Mouse (Mus musculus) CH12.LX (cell line): ENCODE measurements around the gene Rai14. TPM values are rescaled to one million over a fixed set of nuclear protein-coding genes. Genes with fewer than 3 reads are reported as not detected.

Source experiments
- DNase-seq: peaks from one replicate; pipeline ENCODE4 v3.0.0-alpha.2; 2013; ENCODE audit errors: extremely low read depth
- H3K27ac ChIP-seq: 2 replicates; pipeline ENCODE4 v1.5.1; 2012; ENCODE audit warnings: low read depth, mild to moderate bottlenecking, control low read depth, moderate library complexity; ENCODE audit not compliant: insufficient read depth
- H3K27me3 ChIP-seq: replicated peaks from 2 replicates; pipeline ENCODE3; 2012; ENCODE audit warnings: inconsistent platforms
- H3K36me3 ChIP-seq, 2 experiments: replicated peaks in 1 of 2; 2 replicates each; pipeline versions ENCODE3 to v1.6.1; 2012; ENCODE audit warnings: inconsistent platforms in 1 of 2, low read length in 1 of 2, mild to moderate bottlenecking in 1 of 2, mixed read lengths in 1 of 2, moderate library complexity in 1 of 2; ENCODE audit not compliant: control insufficient read depth in 1 of 2, insufficient read depth in 1 of 2
- H3K4me1 ChIP-seq, 2 experiments: 2 replicates each; pipeline ENCODE4 v1.6.1; 2012; ENCODE audit warnings: inconsistent platforms in 1 of 2, moderate library complexity in 1 of 2; ENCODE audit not compliant: insufficient read depth in 2 of 2, control insufficient read depth in 1 of 2
- H3K4me2 ChIP-seq: 2 replicates; pipeline ENCODE4 v1.6.1; 2012; ENCODE audit warnings: low read depth, mild to moderate bottlenecking, control low read depth; ENCODE audit not compliant: poor library complexity, insufficient read depth, severe bottlenecking
- H3K4me3 ChIP-seq, 3 experiments: fragments of 150-350 bp in 1 of 3; sonication (generic) in 1 of 3; replicated peaks in 1 of 3; 2 replicates each; pipeline versions ENCODE3 to v1.5.1; 2011 to 2012; ENCODE audit warnings: low read depth in 2 of 3, low read length in 2 of 3, mild to moderate bottlenecking in 2 of 3, moderate library complexity in 2 of 3, control low read depth in 1 of 3, improper control_type of control experiment in 1 of 3, inconsistent platforms in 1 of 3, mixed read lengths in 1 of 3; ENCODE audit not compliant: poor library complexity in 1 of 3
- H3K79me2 ChIP-seq: replicated peaks from 2 replicates; pipeline ENCODE4 v1.6.1; 2012; ENCODE audit warnings: mild to moderate bottlenecking, moderate library complexity; ENCODE audit not compliant: control insufficient read depth, poor library complexity, insufficient read depth, severe bottlenecking; ENCODE audit errors: extremely low read depth
- H3K9ac ChIP-seq: 2 replicates; pipeline ENCODE4 v1.6.1; 2012; ENCODE audit warnings: low read depth, mild to moderate bottlenecking, control low read depth, moderate library complexity; ENCODE audit not compliant: insufficient read depth
- H3K9me3 ChIP-seq: replicated peaks from 2 replicates; pipeline ENCODE3; 2012; ENCODE audit warnings: low read length, inconsistent platforms, mixed read lengths
- BHLHE40 ChIP-seq: IDR thresholded peaks from 2 replicates; pipeline ENCODE4 v1.6.1; 2011; ENCODE audit warnings: mild to moderate bottlenecking, low read depth, low read length, improper control_type of control experiment
- CHD1 ChIP-seq: IDR thresholded peaks from 2 replicates; pipeline ENCODE4 v1.6.1; 2012; ENCODE audit warnings: low read depth, low read length, improper control_type of control experiment, inconsistent platforms
- CHD2 ChIP-seq: IDR thresholded peaks from 2 replicates; pipeline ENCODE4 v1.6.1; 2011; ENCODE audit warnings: low read length, improper control_type of control experiment
- CTCF ChIP-seq, 2 experiments: IDR thresholded peaks in 1 of 2; conservative IDR thresholded peaks in 1 of 2; 2 replicates each; pipeline ENCODE4 v1.5.1; 2011 to 2012; ENCODE audit warnings: low read depth in 2 of 2, low read length in 2 of 2, improper control_type of control experiment in 1 of 2, inconsistent platforms in 1 of 2, mild to moderate bottlenecking in 1 of 2, moderate library complexity in 1 of 2
- E2F4 ChIP-seq: IDR thresholded peaks from 2 replicates; pipeline ENCODE4 v1.6.1; 2011; ENCODE audit warnings: low read depth, low read length, improper control_type of control experiment; ENCODE audit not compliant: insufficient replicate concordance
- ELF1 ChIP-seq: IDR thresholded peaks from 2 replicates; pipeline ENCODE4 v1.6.1; 2014; ENCODE audit warnings: low read depth, mild to moderate bottlenecking, inconsistent platforms, low read length, improper control_type of control experiment
- EP300 ChIP-seq: IDR thresholded peaks from 2 replicates; pipeline ENCODE4 v1.6.1; 2011; ENCODE audit warnings: low read length, improper control_type of control experiment
- ETS1 ChIP-seq: conservative IDR thresholded peaks from 2 replicates; pipeline ENCODE4 v1.6.1; 2012; ENCODE audit warnings: low read depth, mild to moderate bottlenecking, inconsistent platforms, low read length, improper control_type of control experiment, moderate library complexity
- GABPA ChIP-seq: IDR thresholded peaks from 2 replicates; pipeline ENCODE4 v1.6.1; 2012; ENCODE audit warnings: low read depth, low read length, improper control_type of control experiment, inconsistent platforms; ENCODE audit not compliant: insufficient replicate concordance
- HCFC1 ChIP-seq: IDR thresholded peaks from 2 replicates; pipeline ENCODE4 v1.6.1; 2012; ENCODE audit warnings: low read depth, mild to moderate bottlenecking, inconsistent platforms, low read length, improper control_type of control experiment
- IRF4 ChIP-seq: IDR thresholded peaks from 2 replicates; pipeline ENCODE4 v1.6.1; 2014; ENCODE audit warnings: low read depth, mild to moderate bottlenecking, inconsistent platforms, low read length, improper control_type of control experiment
- JUN ChIP-seq: IDR thresholded peaks from 2 replicates; pipeline ENCODE4 v1.6.1; 2011; ENCODE audit warnings: low read depth, mild to moderate bottlenecking, low read length, improper control_type of control experiment, moderate library complexity; ENCODE audit not compliant: insufficient read depth
- JUND ChIP-seq: conservative IDR thresholded peaks from 2 replicates; pipeline ENCODE4 v1.6.1; 2011; ENCODE audit warnings: low read depth, low read length, improper control_type of control experiment
- KAT2A ChIP-seq: IDR thresholded peaks from 2 replicates; pipeline ENCODE4 v1.6.1; 2012; ENCODE audit warnings: low read length, improper control_type of control experiment, inconsistent platforms; ENCODE audit not compliant: insufficient replicate concordance
- MAFK ChIP-seq: IDR thresholded peaks from 2 replicates; pipeline ENCODE4 v1.6.1; 2011; ENCODE audit warnings: low read length, improper control_type of control experiment; ENCODE audit not compliant: insufficient replicate concordance
- MAX ChIP-seq: IDR thresholded peaks from 2 replicates; pipeline ENCODE4 v1.6.1; 2011; ENCODE audit warnings: low read length, improper control_type of control experiment
- MAZ ChIP-seq: IDR thresholded peaks from 2 replicates; pipeline ENCODE4 v1.6.1; 2012; ENCODE audit warnings: low read depth, mild to moderate bottlenecking, inconsistent platforms, low read length, improper control_type of control experiment, moderate library complexity
- MEF2A ChIP-seq: IDR thresholded peaks from 2 replicates; pipeline ENCODE4 v1.6.1; 2014; ENCODE audit warnings: low read depth, mild to moderate bottlenecking, inconsistent platforms, low read length, improper control_type of control experiment, borderline replicate concordance
- MXI1 ChIP-seq: IDR thresholded peaks from 2 replicates; pipeline ENCODE4 v1.6.1; 2011; ENCODE audit warnings: mild to moderate bottlenecking, low read depth, low read length, improper control_type of control experiment
- MYC ChIP-seq: IDR thresholded peaks from 2 replicates; pipeline ENCODE4 v1.6.1; 2011; ENCODE audit warnings: low read depth, mild to moderate bottlenecking, improper control_type of control experiment, low read length
- NELFE ChIP-seq: IDR thresholded peaks from 2 replicates; pipeline ENCODE4 v1.6.1; 2011; ENCODE audit warnings: low read depth, low read length, improper control_type of control experiment
- NRF1 ChIP-seq: IDR thresholded peaks from 2 replicates; pipeline ENCODE4 v1.6.1; 2014; ENCODE audit warnings: low read depth, mild to moderate bottlenecking, inconsistent platforms, low read length, improper control_type of control experiment, moderate library complexity
- PAX5 ChIP-seq: IDR thresholded peaks from 2 replicates; pipeline ENCODE4 v1.6.1; 2012; ENCODE audit warnings: low read length, inconsistent platforms, mixed read lengths
- POLR2A ChIP-seq: IDR thresholded peaks from 2 replicates; pipeline ENCODE4 v1.6.1; 2011; ENCODE audit warnings: low read depth, mild to moderate bottlenecking, improper control_type of control experiment, low read length
- POLR2AphosphoS2 ChIP-seq: IDR thresholded peaks from 2 replicates; pipeline ENCODE4 v1.6.1; 2011; ENCODE audit warnings: low read depth, low read length, improper control_type of control experiment
- RAD21 ChIP-seq: IDR thresholded peaks from 2 replicates; pipeline ENCODE4 v1.6.1; 2011; ENCODE audit warnings: low read depth, mild to moderate bottlenecking, low read length, improper control_type of control experiment, moderate library complexity
- RCOR1 ChIP-seq: conservative IDR thresholded peaks from 2 replicates; pipeline ENCODE4 v1.6.1; 2012; ENCODE audit warnings: low read depth, mild to moderate bottlenecking, inconsistent platforms, low read length, improper control_type of control experiment
- SIN3A ChIP-seq: IDR thresholded peaks from 2 replicates; pipeline ENCODE4 v1.6.1; 2012; ENCODE audit warnings: low read length, improper control_type of control experiment, inconsistent platforms
- SMC3 ChIP-seq: IDR thresholded peaks from 2 replicates; pipeline ENCODE4 v1.6.1; 2011; ENCODE audit warnings: low read depth, low read length, improper control_type of control experiment
- TBP ChIP-seq: conservative IDR thresholded peaks from 2 replicates; pipeline ENCODE4 v1.6.1; 2011; ENCODE audit warnings: low read depth, low read length, improper control_type of control experiment
- TCF12 ChIP-seq: IDR thresholded peaks from 2 replicates; pipeline ENCODE4 v1.6.1; 2014; ENCODE audit warnings: low read depth, mild to moderate bottlenecking, inconsistent platforms, low read length, improper control_type of control experiment
- UBTF ChIP-seq: IDR thresholded peaks from 2 replicates; pipeline ENCODE4 v1.6.1; 2012; ENCODE audit warnings: low read depth, mild to moderate bottlenecking, inconsistent platforms, low read length, improper control_type of control experiment, moderate library complexity
- USF1 ChIP-seq: IDR thresholded peaks from 2 replicates; pipeline ENCODE4 v1.6.1; 2014; ENCODE audit warnings: low read depth, mild to moderate bottlenecking, inconsistent platforms, low read length, improper control_type of control experiment
- USF2 ChIP-seq: conservative IDR thresholded peaks from 2 replicates; pipeline ENCODE4 v1.6.1; 2011; ENCODE audit warnings: low read depth, low read length, improper control_type of control experiment
- ZC3H11A ChIP-seq: IDR thresholded peaks from 2 replicates; pipeline ENCODE4 v1.6.1; 2012; ENCODE audit warnings: low read depth, mild to moderate bottlenecking, inconsistent platforms, low read length, improper control_type of control experiment
- ZKSCAN1 ChIP-seq: IDR thresholded peaks from 2 replicates; pipeline ENCODE4 v1.6.1; 2012; ENCODE audit warnings: low read depth, inconsistent platforms, low read length, improper control_type of control experiment, borderline replicate concordance
- ZMIZ1 ChIP-seq: IDR thresholded peaks from 2 replicates; pipeline ENCODE4 v1.6.1; 2012; ENCODE audit warnings: low read depth, mild to moderate bottlenecking, inconsistent platforms, low read length, improper control_type of control experiment
- ZNF384 ChIP-seq: IDR thresholded peaks from 2 replicates; pipeline ENCODE4 v1.6.1; 2012; ENCODE audit warnings: low read depth, low read length, improper control_type of control experiment, inconsistent platforms
- dilution Hi-C: fragments of 300-500 bp; cut with MboI; formaldehyde crosslinking; loops from 2 replicates; pipeline ENCODE4 v1.14.3; 2020; ENCODE audit warnings: low sequenced_read_pairs; ENCODE audit not compliant: extremely low pct_unique_long_range_greater_than_20kb, extremely low pct_ligation_motif_present
- in situ Hi-C: fragments of 300-500 bp; cut with MboI; formaldehyde crosslinking; loops from 3 replicates; pipeline ENCODE4 v1.14.3; 2019; ENCODE audit warnings: low sequenced_read_pairs, low pct_ligation_motif_present, low pct_unique_long_range_greater_than_20kb, mixed read lengths
- polyA plus RNA-seq: library from polyadenylated mRNA; unstranded; fragments of >175 nt; gene quantifications from 2 replicates; pipeline ENCODE4 v1.2.1, GENCODE M21; 2012; ENCODE audit warnings: low read depth; ENCODE audit not compliant: insufficient read length
- total RNA-seq, 2 experiments: library from RNA; depleted of rRNA; stranded (reverse); fragments of 300-350 nt in 1 of 2; fragments of >200 nt in 1 of 2; gene quantifications; 2 replicates each; pipeline ENCODE4 v1.2.3; 2012 to 2014

Rai14 gene
- 7.5 and 8.9 TPM in 2 replicates for total RNA-seq (2012; rRNA removed)
- 9.6 and 10.5 TPM in 2 replicates for total RNA-seq (2014; rRNA removed)
- 14.1 and 14.9 TPM in 2 replicates for polyA plus RNA-seq

- no peak within 1 kb of the TSS for H3K27ac ChIP-seq
- peak; percentile 33 for DNase-seq
Observed at GRCm38 (mm10) chr15:10714409-10715138, at the start of gene Rai14. Gene Rai14 (minus strand): TSS chr15:10714624.

GRCm38 (mm10) chr15:10761441-10761840 is 47.0 kb upstream of the Rai14 start:
- no peak for DNase-seq
- Histone ChIP-seq H3K4me1 (no peaks in the 10 kb centered on the region), H3K27ac (no peak overlapping the region), H3K36me3 (no peaks in the 10 kb centered on the region), H3K27me3 (no peaks in the 10 kb centered on the region), H3K9me3 (no peaks in the 10 kb centered on the region), H3K4me2 (no peak overlapping the region), H3K79me2 (no peaks in the 10 kb centered on the region), H3K9ac (no peak overlapping the region), H3K4me3 (no peak overlapping the region)
- in situ Hi-C loops, result loop anchor here (10.0 kb wide), 1 partner anchor 63 kb away; no protein-coding TSS in a partner anchor
- TF ChIP-seq CTCF (conservative IDR thresholded peaks at IDR 0.05 in 1 of 2, IDR thresholded peaks at IDR 0.05 in 1 of 2; ENCODE audit: low read depth in 2 of 2, low read length in 2 of 2) (no peak), IRF4 (no peak)
- dilution Hi-C loops, result no loop called here

More at GRCm38 (mm10) chr15:10714409-10715138, at the start of gene Rai14:
- in situ Hi-C loops, result no loop called here
- dilution Hi-C loops, result no loop called here
- H3K27me3 ChIP-seq, result no peaks in the 10 kb centered on the region
- H3K4me2 ChIP-seq, result peak within 1 kb of the TSS; percentile 79
- H3K9ac ChIP-seq, result peak within 1 kb of the TSS; percentile 57
- peaks cover 11% of the 10 kb centered on the region for H3K9me3 ChIP-seq
- peak within 1 kb of the TSS; percentile 76 to 80 (median 80) for H3K4me3 ChIP-seq
- TF ChIP-seq NELFE (peak; percentile 47), POLR2A (peak; percentile 36; the same call in 1 of the 2 replicates), MAFK (no peak), USF2 (no peak; the same call in 1 of the 2 replicates), SIN3A (no peak; the same call in 1 of the 2 replicates), MEF2A (no peak), SMC3 (no peak), ETS1 (no peak), MXI1 (peak; percentile 75), ZC3H11A (no peak), UBTF (no peak), NRF1 (no peak), RCOR1 (no peak; the same call in 1 of the 2 replicates), KAT2A (no peak), CHD2 (no peak), EP300 (no peak), TCF12 (no peak), CHD1 (no peak), HCFC1 (no peak), MAZ (no peak), PAX5 (no peak), ZNF384 (no peak), E2F4 (no peak), RAD21 (no peak), MAX (peak; percentile 62), IRF4 (no peak), JUN (no peak), ZMIZ1 (no peak), BHLHE40 (peak; percentile 40), JUND (no peak), MYC (no peak), GABPA (no peak), POLR2AphosphoS2 (no peak), TBP (no peak), ZKSCAN1 (no peak), CTCF (conservative IDR thresholded peaks at IDR 0.05 in 1 of 2, IDR thresholded peaks at IDR 0.05 in 1 of 2; ENCODE audit: low read depth in 2 of 2, low read length in 2 of 2) (peak in 1 of 2 experiments; percentile 12; a peak in 2 of 4 replicates), ELF1 (no peak), USF1 (peak; percentile 60)
- H3K4me1 ChIP-seq, result peaks cover 6 to 36% of the 10 kb centered on the region in 2 experiments; a peak in 3 of 4 replicates
- no peaks in the 10 kb centered on the region; the same call in 1 of the 2 replicates for H3K79me2 ChIP-seq
- peaks cover 0 to 5% of the 10 kb centered on the region in 2 experiments for H3K36me3 ChIP-seq
